Mouse (Mus musculus) colon, adult 2 months (tissue): ENCODE data around the gene Tdrd12. TPM values are rescaled to one million over a fixed set of nuclear protein-coding genes. Genes with fewer than 3 reads are reported as not detected.

Source experiments
- polyA plus RNA-seq: library from polyadenylated mRNA; depleted of rRNA; stranded (reverse); fragments of >200 nt; gene quantifications from 2 replicates; pipeline ENCODE4 v1.2.3, GENCODE M21; 2012; rRNA removed

Tdrd12 gene
- 0.10 TPM in 1 of 2 replicates, not detected in the other for polyA plus RNA-seq

GRCm38 (mm10) chr7:35537562-35537961, at the start of gene Tdrd12:
TSS of gene Tdrd12 (minus strand) at chr7:35537745.

DNA sequence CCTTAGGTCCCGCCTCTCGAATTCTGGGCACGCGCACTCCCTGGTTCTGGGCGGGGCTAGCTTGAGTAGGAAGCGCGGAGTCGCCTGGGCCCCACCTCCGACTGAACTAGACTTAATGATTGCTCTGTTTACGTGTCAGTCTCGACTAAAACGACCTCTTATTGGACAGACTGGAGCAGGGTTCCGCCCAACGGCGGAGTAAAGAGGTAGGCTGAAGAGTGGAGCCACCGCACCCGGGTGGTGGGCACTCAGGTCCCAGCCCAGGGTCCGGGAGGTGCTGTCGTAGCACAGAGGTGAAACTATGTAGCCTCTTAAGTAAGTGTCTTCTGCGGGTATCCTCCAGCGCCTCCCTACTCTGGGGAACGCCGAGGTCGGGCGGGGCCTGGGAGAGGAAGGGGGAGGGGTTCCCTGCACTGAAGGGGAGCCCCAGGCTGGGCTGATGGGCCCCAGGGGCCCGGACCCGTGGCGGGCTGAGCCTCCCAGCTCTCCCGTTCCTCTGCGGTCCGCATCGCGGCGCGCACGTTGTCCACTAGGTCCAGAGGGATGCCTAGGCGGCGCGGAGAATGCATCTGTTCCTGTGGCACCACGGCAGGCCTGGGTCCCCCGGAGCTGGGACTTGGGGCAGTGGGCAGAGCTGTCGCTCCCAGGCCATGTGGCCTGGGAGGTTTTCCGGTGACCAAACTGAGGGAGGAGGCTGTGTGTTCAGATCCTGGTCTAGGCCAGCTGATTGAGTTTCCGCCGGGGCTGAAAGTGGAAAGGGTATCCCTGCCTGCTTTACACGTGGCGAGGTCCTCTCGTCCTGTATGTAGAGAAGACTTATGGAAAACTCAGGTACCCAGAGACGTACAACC, 48.7 kb upstream of the Tdrd12 start, which contains the start of gene Ankrd27:
Gene Ankrd27 (plus strand): TSS at position 190 of the 851 bp plus-strand sequence.

DNA sequence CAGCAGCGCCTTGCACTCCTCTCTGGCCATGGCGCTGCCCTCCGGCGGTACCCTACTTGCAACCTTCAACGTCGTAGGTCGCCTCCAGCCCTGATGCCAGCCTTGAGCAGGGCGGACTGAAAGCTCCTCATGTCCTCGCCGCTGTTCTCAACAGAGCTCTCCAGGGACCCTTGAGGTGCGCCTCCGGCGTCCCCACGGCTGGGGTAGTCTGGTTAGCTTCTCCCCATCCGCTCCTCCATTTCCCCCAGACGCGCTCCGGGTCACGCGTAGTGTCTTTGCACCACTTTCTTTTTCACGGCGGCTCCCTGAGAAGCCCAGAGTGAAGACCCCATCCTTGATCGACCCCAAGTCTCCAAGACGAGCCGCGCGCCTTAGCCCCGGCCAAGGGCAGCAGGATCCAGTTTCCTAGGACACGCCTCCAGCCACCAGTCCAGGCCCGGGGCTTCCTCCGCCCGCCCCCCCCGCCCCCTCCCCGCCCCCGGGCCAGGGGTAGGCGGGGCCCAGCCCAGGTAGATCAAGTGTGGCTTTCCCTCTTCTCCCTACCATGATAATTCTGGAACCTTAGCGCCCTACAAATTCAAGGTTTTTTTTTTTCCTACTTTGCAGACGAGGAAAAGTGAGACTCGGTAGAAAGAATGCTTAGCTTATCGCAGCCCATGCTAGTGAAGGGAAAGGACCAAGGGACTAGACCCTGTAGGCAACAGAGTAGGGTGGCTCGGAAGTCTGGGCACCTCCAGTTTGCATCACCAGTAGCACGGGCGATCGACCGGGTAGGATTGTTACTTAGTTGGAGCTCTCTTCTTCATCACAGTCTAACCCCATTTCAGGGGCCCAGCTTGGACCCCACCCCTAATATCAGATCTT, 47.9 kb upstream of the Tdrd12 start, which contains the start of gene Rgs9bp:
Gene Rgs9bp (minus strand): TSS at position 392 of the 864 bp plus-strand sequence.

GRCm38 (mm10) chr7:35556205-35556603, 18.7 kb upstream of the Tdrd12 start, which contains the start of gene Nudt19:
TSS of gene Nudt19 (minus strand) at chr7:35556304.

DNA sequence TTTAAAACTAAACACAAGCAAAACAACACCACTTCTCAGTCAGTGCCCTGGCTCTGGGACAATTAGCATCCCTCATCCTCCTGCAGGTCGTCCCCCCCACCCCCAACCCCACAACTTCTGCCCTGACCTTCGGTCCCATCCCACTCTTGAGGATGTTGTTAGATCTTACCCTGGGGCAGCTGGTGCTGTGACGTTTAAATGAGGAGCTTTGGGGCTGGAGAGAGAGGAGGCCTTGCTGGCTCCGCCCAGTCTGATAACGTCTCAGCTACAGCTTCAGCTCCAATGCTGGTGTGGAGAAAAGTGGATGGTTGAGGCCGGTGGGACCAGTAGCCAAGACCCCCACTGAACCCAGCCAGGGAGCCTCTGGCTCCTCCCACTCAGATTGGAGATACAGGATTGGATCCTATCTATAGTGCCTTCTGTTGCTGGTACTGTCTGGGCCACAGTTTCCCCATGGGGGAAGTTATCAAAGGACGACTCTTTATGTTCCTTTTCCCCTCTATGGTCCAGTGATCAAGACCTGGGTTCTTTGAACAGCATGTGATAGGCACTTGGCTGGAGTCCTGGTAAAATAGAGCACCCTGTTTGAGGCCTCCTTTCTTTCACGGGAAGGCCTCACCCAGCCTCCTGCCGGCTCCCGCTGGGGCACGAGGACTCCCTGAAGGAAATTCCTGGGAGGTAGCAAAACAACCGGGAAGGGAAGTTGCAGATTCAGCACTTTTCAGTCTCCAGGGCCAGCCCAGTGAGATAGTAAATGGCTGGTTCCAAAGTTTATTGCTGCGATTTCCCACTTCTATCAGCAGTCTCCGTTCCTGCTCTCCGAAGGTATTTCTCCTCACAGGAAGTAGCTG, 89.3 kb downstream of the Tdrd12 start, which contains the start of gene Slc7a9:
Gene Slc7a9 (plus strand): TSS at position 801 of the 851 bp plus-strand sequence.

Other genes with a start within 250 kb of the Tdrd12 start
- 3.2 and 3.4 TPM in 2 replicates for gene Gpatch1, start 219.3 kb downstream of the Tdrd12 start, polyA plus RNA-seq
- gene Rhpn2, start 203.6 kb downstream of the Tdrd12 start, polyA plus RNA-seq, result 54.7 and 57.4 TPM in 2 replicates
- 3.5 TPM in 2 replicates for gene Faap24, start 140.9 kb downstream of the Tdrd12 start, polyA plus RNA-seq
- 12.3 and 13.2 TPM in 2 replicates for gene Cep89, start 140.7 kb downstream of the Tdrd12 start, polyA plus RNA-seq
- gene Slc7a9, start 88.9 kb downstream of the Tdrd12 start, polyA plus RNA-seq, result 2.3 and 4.2 TPM in 2 replicates
- 89.1 and 112 TPM in 2 replicates for gene Nudt19, start 18.6 kb upstream of the Tdrd12 start, polyA plus RNA-seq
- 0.06 and 0.08 TPM in 2 replicates for gene Rgs9bp, start 47.8 kb upstream of the Tdrd12 start, polyA plus RNA-seq
- gene Ankrd27, start 48.5 kb upstream of the Tdrd12 start, polyA plus RNA-seq, result 23.6 and 25.6 TPM in 2 replicates
- gene Pdcd5, start 109.8 kb upstream of the Tdrd12 start, polyA plus RNA-seq, result 62.0 and 91.6 TPM in 2 replicates
- 3.6 and 6.2 TPM in 2 replicates for gene Dpy19l3, start 216.7 kb upstream of the Tdrd12 start, polyA plus RNA-seq